Mouse (Mus musculus): ENCODE results near the gene Tnc. TPM values are rescaled to one million over a fixed set of nuclear protein-coding genes. Genes with fewer than 3 reads are reported as not detected.

Tnc gene
- polyA plus RNA-seq, 1 experiment from 2014 or later: 76.3 TPM

DNA sequence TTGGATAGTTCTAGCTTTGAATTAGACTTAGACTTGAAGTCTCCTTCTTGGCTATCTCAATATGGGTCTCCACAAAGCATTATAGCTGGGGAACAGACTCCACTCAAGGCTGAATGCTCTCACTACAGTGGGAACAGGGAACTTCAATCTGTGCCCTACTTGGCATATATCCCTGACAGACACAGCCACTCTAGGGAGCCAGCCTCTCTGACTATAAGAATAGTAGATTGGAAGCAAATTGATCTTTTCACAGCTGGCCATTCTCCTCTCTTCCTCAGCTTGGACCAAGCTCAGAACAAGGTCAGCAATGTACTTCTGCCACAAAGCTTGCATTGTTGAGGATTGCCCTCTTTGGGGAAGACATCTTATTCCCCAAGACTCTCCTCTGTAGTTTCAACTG is 27.9 kb upstream of the Tnc start:
- Histone ChIP-seq H3K27ac (ENCODE audit: low read depth, low read length) (no peak overlapping the region), H3K9ac (replicated peaks; ENCODE audit: low read depth, low read length) (no peak overlapping the region), H3K36me3 (ENCODE audit: control insufficient read depth, insufficient read depth, low read length) (no peaks in the 10 kb centered on the region), H3K27me3 (ENCODE audit: control insufficient read depth, insufficient read depth, low read length) (no peaks in the 10 kb centered on the region), H3K4me2 (ENCODE audit: low read depth, low read length) (no peak overlapping the region), H3K4me1 (ENCODE audit: control insufficient read depth, insufficient read depth, low read length) (no peaks in the 10 kb centered on the region), H3K4me3 (ENCODE audit: low read depth, low read length) (no peak overlapping the region), H3K9me3 (ENCODE audit: control insufficient read depth, low read length) (no peaks in the 10 kb centered on the region)
- no peak for ATAC-seq (ENCODE audit: low read depth)

DNA sequence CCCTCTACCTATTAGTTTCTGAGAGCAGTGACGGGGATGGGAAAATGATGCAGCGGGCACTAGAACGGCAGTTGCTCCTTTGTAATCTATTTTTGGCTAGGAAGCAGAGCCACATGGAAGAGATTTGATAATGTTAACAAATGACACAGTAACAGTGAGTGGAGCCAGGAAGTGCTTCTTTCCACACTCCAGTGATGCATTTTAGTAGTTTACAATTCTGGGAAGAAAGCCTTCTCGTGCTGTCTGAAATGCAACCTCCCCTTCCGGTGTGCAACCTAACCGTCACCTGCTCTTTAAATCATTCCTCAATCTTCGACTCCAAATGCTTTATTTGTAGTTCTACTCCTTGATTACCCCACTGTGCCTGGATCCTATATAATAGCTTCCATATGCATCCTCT is 20.6 kb upstream of the Tnc start:
- ATAC-seq (ENCODE audit: low read depth): no peak
- H3K27ac ChIP-seq (ENCODE audit: low read depth, low read length): no peak overlapping the region
- no peak overlapping the region for H3K4me3 ChIP-seq (ENCODE audit: low read depth, low read length)
- 78% methylated on average over 7 of the region's 7 CpGs for WGBS
- no peaks in the 10 kb centered on the region for H3K36me3 ChIP-seq (ENCODE audit: control insufficient read depth, insufficient read depth, low read length)
- H3K4me1 ChIP-seq (ENCODE audit: control insufficient read depth, insufficient read depth, low read length): no peaks in the 10 kb centered on the region
- H3K9me3 ChIP-seq (ENCODE audit: control insufficient read depth, low read length): no peaks in the 10 kb centered on the region
- H3K27me3 ChIP-seq (ENCODE audit: control insufficient read depth, insufficient read depth, low read length): no peaks in the 10 kb centered on the region
- no peak overlapping the region for H3K4me2 ChIP-seq (ENCODE audit: low read depth, low read length)
- H3K9ac ChIP-seq (replicated peaks; ENCODE audit: low read depth, low read length): no peak overlapping the region

DNA sequence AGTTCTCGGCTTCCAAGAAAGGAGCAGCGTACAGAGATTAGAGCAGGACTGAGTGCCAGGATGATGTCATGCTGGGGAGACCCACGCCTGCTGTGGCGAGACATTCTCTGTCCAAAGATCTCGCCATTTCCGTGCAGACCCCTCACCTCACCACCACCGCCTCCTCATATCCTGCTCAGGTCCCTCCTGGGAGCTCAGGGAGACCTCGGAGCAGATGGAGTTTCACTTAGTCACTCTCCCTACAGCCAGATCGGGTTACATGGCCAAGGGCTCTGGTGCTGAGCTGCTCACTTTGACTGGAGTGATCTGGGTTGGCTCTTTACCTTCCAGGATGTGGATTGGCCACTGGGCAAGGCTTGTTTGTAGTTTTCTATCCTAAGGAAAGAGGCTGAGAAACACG is 18.5 kb upstream of the Tnc start:
- H3K27ac ChIP-seq (ENCODE audit: low read depth, low read length): no peak overlapping the region
- H3K4me3 ChIP-seq (ENCODE audit: low read depth, low read length): no peak overlapping the region
- no peaks in the 10 kb centered on the region for H3K9me3 ChIP-seq (ENCODE audit: control insufficient read depth, low read length)
- no peak overlapping the region for H3K9ac ChIP-seq (replicated peaks; ENCODE audit: low read depth, low read length)
- ATAC-seq (ENCODE audit: low read depth): no peak
- no peaks in the 10 kb centered on the region for H3K27me3 ChIP-seq (ENCODE audit: control insufficient read depth, insufficient read depth, low read length)
- H3K4me1 ChIP-seq (ENCODE audit: control insufficient read depth, insufficient read depth, low read length): no peaks in the 10 kb centered on the region
- 54% methylated on average over 10 of the region's 10 CpGs for WGBS
- no peaks in the 10 kb centered on the region for H3K36me3 ChIP-seq (ENCODE audit: control insufficient read depth, insufficient read depth, low read length)
- no peak overlapping the region for H3K4me2 ChIP-seq (ENCODE audit: low read depth, low read length)

DNA sequence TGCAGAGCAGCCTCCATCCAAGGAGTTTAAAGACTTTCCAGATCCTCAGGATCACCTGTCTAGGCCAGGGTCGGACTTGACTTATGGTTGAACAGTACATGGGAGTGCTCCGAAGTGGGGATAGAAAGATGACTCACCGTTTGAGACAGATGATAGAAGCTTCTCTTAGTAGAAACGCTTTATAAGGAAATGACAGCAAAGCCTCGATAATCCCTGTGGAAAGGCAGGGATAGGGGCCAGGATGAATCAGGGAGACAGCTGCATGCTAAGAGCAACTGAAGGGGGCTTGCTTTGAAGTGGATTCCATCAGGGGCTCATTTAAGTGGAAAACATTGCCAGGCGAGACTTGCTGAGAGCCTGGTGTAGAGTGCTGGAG is 12.0 kb upstream of the Tnc start:
- H3K9ac ChIP-seq (replicated peaks; ENCODE audit: low read depth, low read length): no peak overlapping the region
- no peaks in the 10 kb centered on the region for H3K4me1 ChIP-seq (ENCODE audit: control insufficient read depth, insufficient read depth, low read length)
- 76% methylated on average over 6 of the region's 6 CpGs for WGBS
- no peaks in the 10 kb centered on the region for H3K9me3 ChIP-seq (ENCODE audit: control insufficient read depth, low read length)
- H3K27me3 ChIP-seq (ENCODE audit: control insufficient read depth, insufficient read depth, low read length): no peaks in the 10 kb centered on the region
- no peak overlapping the region for H3K27ac ChIP-seq (ENCODE audit: low read depth, low read length)
- no peak overlapping the region for H3K4me2 ChIP-seq (ENCODE audit: low read depth, low read length)
- no peaks in the 10 kb centered on the region for H3K36me3 ChIP-seq (ENCODE audit: control insufficient read depth, insufficient read depth, low read length)
- no peak for ATAC-seq (ENCODE audit: low read depth)
- no peak overlapping the region for H3K4me3 ChIP-seq (ENCODE audit: low read depth, low read length)

DNA sequence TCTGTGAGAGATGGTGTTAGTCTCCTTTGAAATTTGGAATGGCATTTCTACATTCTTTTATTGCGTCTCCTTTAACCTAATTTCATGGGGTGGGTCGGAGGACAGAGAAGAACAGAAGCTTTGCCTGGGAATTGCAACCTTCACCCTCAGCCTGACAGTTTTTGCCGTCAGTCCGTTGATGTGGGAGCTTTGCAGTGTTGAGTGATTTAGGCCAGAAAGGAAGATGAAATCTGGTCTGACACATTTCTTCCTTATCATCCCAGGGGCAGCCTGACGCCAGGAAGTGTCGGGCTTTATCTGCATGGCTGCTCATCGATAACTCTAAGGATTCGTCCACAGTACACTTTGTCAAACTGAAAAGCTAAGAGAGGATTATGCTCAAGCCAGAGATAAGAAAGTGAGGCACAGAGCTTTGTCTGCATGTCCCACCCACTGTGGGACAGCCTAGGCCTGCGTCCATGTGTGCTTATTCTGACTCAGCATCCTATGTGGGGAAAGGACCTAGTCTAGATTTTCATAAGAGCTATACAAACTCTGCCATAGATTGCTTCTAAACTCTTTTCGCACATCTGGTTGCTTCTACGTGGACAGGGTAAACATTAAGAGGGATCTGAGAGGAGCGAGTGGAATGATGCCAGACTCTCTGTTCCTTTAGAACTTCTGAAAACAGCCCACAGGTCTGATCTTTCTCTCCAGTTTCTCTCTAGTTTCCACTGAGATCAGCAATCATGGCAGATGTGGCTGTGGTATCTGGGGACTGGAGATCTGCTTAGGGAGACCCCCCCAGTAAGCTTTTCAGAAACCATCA is 11.4 kb upstream of the Tnc start:
- Histone ChIP-seq H3K27ac (ENCODE audit: low read depth, low read length) (no peak overlapping the region), H3K9ac (replicated peaks; ENCODE audit: low read depth, low read length) (no peak overlapping the region), H3K4me3 (ENCODE audit: low read depth, low read length) (no peak overlapping the region), H3K4me1 (ENCODE audit: control insufficient read depth, insufficient read depth, low read length) (no peaks in the 10 kb centered on the region), H3K27me3 (ENCODE audit: control insufficient read depth, insufficient read depth, low read length) (no peaks in the 10 kb centered on the region), H3K4me2 (ENCODE audit: low read depth, low read length) (no peak overlapping the region), H3K9me3 (ENCODE audit: control insufficient read depth, low read length) (no peaks in the 10 kb centered on the region), H3K36me3 (ENCODE audit: control insufficient read depth, insufficient read depth, low read length) (no peaks in the 10 kb centered on the region)
- WGBS: 82% methylated on average over 12 of the region's 12 CpGs
- no peak for ATAC-seq (ENCODE audit: low read depth)

DNA sequence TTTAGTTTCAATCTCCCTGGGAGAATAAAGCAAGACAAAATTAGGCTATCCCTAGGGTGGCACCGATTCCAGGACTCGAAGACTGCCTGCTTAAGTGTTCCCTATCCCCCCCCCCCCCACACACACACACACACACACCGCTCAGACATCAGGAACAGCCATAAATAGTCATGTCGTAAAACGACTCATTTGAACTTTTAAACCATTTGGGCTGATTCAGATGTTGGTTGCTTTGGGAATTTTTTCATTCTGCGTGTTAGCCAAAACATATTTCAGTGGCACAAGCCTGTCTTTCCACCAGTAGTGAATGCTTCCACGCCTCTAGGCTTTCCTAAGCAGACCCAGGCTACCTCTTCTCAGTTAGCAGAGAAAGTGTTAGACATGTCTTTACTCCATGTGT is 1.4 kb upstream of the Tnc start:
- H3K4me3 ChIP-seq (ENCODE audit: low read depth, low read length): no peak overlapping the region
- H3K27me3 ChIP-seq (ENCODE audit: control insufficient read depth, insufficient read depth, low read length): 0 out of 2 replicates have a peak, but pooled peaks cover 2% of the 10 kb centered on the region
- H3K36me3 ChIP-seq (ENCODE audit: control insufficient read depth, insufficient read depth, low read length): no peaks in the 10 kb centered on the region
- H3K27ac ChIP-seq (ENCODE audit: low read depth, low read length): no peak overlapping the region
- H3K9ac ChIP-seq (replicated peaks; ENCODE audit: low read depth, low read length): no peak overlapping the region
- 30% methylated on average over 7 of the region's 7 CpGs for WGBS
- no peak for ATAC-seq (ENCODE audit: low read depth)
- H3K4me2 ChIP-seq (ENCODE audit: low read depth, low read length): no peak overlapping the region
- no peaks in the 10 kb centered on the region for H3K9me3 ChIP-seq (ENCODE audit: control insufficient read depth, low read length)
- 0 out of 2 replicates have a peak, but pooled peaks cover 9% of the 10 kb centered on the region for H3K4me1 ChIP-seq (ENCODE audit: control insufficient read depth, insufficient read depth, low read length)

DNA sequence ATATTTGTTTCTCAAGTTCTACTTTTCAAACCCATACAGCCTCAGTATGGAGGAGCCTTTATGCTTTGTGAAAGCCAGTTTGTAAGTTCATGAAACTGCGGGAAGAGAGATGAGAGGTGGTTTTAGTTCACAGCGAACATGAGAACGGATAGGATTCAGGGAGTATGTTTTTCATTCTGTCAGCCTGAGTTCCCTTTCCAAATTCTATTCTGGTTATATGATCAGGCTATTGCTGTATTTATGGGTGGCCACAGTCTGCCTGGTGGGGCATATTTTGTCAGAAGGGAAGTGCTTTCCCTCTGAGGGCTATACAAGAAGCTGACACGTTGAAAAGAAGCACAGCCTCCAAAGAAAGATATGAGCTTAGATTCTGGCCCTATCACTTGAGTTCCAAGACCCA is 2.9 kb downstream of the Tnc start:
- Histone ChIP-seq H3K4me3 (ENCODE audit: low read depth, low read length) (no peak overlapping the region), H3K4me1 (ENCODE audit: control insufficient read depth, insufficient read depth, low read length) (0 out of 2 replicates have a peak, but pooled peaks cover 9% of the 10 kb centered on the region), H3K9me3 (ENCODE audit: control insufficient read depth, low read length) (no peaks in the 10 kb centered on the region), H3K27me3 (ENCODE audit: control insufficient read depth, insufficient read depth, low read length) (0 out of 2 replicates have a peak, but pooled peaks cover 2% of the 10 kb centered on the region), H3K4me2 (ENCODE audit: low read depth, low read length) (no peak overlapping the region), H3K27ac (ENCODE audit: low read depth, low read length) (no peak overlapping the region), H3K9ac (replicated peaks; ENCODE audit: low read depth, low read length) (no peak overlapping the region), H3K36me3 (ENCODE audit: control insufficient read depth, insufficient read depth, low read length) (no peaks in the 10 kb centered on the region)
- ATAC-seq (ENCODE audit: low read depth): no peak
- WGBS: 88% methylated on average over 4 of the region's 4 CpGs

DNA sequence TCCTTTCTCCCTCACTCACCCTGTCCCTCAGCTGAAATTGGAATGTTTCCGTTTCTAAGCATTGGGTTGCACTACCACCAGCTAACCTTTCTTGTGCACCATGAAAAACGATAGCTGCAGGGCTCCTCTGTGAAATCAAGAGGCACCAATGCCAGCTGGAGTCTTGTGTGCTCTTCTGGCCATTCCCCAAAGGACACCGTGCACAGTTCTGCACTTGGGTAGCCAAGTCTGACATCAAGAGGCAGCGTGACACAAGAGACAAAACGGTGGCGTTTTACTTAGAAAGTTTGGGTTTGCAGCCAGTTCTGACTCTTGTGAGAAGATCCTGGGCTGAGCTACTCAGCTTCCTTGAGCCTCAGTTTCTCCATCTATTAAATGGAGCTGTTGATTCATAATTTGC is 3.4 kb downstream of the Tnc start:
- Histone ChIP-seq H3K27ac (ENCODE audit: low read depth, low read length) (no peak overlapping the region), H3K9me3 (ENCODE audit: control insufficient read depth, low read length) (no peaks in the 10 kb centered on the region), H3K4me3 (ENCODE audit: low read depth, low read length) (no peak overlapping the region), H3K4me2 (ENCODE audit: low read depth, low read length) (no peak overlapping the region), H3K36me3 (ENCODE audit: control insufficient read depth, insufficient read depth, low read length) (no peaks in the 10 kb centered on the region), H3K9ac (replicated peaks; ENCODE audit: low read depth, low read length) (no peak overlapping the region), H3K4me1 (ENCODE audit: control insufficient read depth, insufficient read depth, low read length) (0 out of 2 replicates have a peak, but pooled peaks cover 9% of the 10 kb centered on the region), H3K27me3 (ENCODE audit: control insufficient read depth, insufficient read depth, low read length) (0 out of 2 replicates have a peak, but pooled peaks cover 2% of the 10 kb centered on the region)
- WGBS: 71% methylated on average over 6 of the region's 6 CpGs
- ATAC-seq (ENCODE audit: low read depth): no peak

DNA sequence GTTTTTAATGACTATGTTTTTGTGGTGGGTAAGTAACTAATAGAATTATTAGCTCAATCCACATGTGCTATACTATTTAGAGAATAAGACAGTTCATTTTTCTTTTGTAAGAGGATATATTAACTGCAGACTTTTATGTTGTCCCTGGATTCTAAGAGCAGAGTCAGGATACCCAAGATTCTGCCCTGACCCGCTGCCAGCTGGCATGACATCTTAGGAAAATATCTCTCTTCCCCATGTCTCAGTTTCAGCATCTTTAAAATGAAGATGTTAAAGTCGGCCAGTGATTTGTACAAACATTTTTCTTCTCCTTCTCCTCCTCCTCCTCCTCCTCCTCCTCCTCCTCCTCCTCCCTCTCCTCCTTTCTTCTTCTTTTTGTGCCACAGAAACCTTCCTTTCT is 7.7 kb downstream of the Tnc start:
- no peak for ATAC-seq (ENCODE audit: low read depth)
- Histone ChIP-seq H3K4me3 (ENCODE audit: low read depth, low read length) (no peak overlapping the region), H3K9me3 (ENCODE audit: control insufficient read depth, low read length) (no peaks in the 10 kb centered on the region), H3K36me3 (ENCODE audit: control insufficient read depth, insufficient read depth, low read length) (no peaks in the 10 kb centered on the region), H3K4me2 (ENCODE audit: low read depth, low read length) (no peak overlapping the region), H3K27me3 (ENCODE audit: control insufficient read depth, insufficient read depth, low read length) (no peaks in the 10 kb centered on the region), H3K4me1 (ENCODE audit: control insufficient read depth, insufficient read depth, low read length) (no peaks in the 10 kb centered on the region), H3K27ac (ENCODE audit: low read depth, low read length) (no peak overlapping the region), H3K9ac (replicated peaks; ENCODE audit: low read depth, low read length) (no peak overlapping the region)
- WGBS: 80% methylated on average over 2 of the region's 2 CpGs
